ENCODE assay signal across 22 mouse cellular contexts in genomic region chr4:102459216-102459999, GRCm38 (mm10).
DNase-seq lines count a peak whose midpoint lies in the region; ATAC-seq lines count a peak whose summit lies in the region.
"Had no signal": no experiment of that assay in that cellular context is flagged by ENCODE, and none has a peak within 500 bp of the region (broad histone marks: within the 10 kb centered on the region; RNA-seq: fewer than 3 reads in every experiment).

No protein-coding gene starts in this region.

- peaks cover 3% of the 10 kb centered on the region; the same call in 1 of the 2 replicates for H3K4me1 ChIP-seq in lung, embryonic 16.5 days (replicated peaks; ENCODE audit: control insufficient read depth, insufficient read depth, low read length)
- H3K4me1 ChIP-seq in forebrain, embryonic 11.5 days (replicated peaks; ENCODE audit: control insufficient read depth, insufficient read depth, low read length), result no peaks in the 10 kb centered on the region
- H3K4me1 ChIP-seq: embryonic facial prominence, embryonic 12.5 days; forebrain, embryonic 12.5 days; heart, embryonic 15.5 days had no signal

- no peaks in the 10 kb centered on the region for H3K9me3 ChIP-seq in lung, embryonic 16.5 days (ENCODE audit: control insufficient read depth, low read length)
- no peaks in the 10 kb centered on the region for H3K9me3 ChIP-seq in forebrain, embryonic 11.5 days (ENCODE audit: control insufficient read depth, low read length)
- H3K9me3 ChIP-seq: embryonic facial prominence, embryonic 12.5 days; forebrain, embryonic 12.5 days; heart, embryonic 15.5 days had no signal

- no peak overlapping the region for H3K4me3 ChIP-seq in lung, embryonic 16.5 days (ENCODE audit: low read length)
- no peak overlapping the region for H3K4me3 ChIP-seq in forebrain, embryonic 11.5 days (ENCODE audit: low read depth, low read length)
- H3K4me3 ChIP-seq: embryonic facial prominence, embryonic 12.5 days; forebrain, embryonic 12.5 days; heart, adult 2 months; heart, embryonic 15.5 days had no signal

- no peak overlapping the region for H3K9ac ChIP-seq in lung, embryonic 16.5 days (ENCODE audit: low read length)
- H3K9ac ChIP-seq in forebrain, embryonic 11.5 days (ENCODE audit: low read length), result no peak overlapping the region
- H3K9ac ChIP-seq: embryonic facial prominence, embryonic 12.5 days; forebrain, embryonic 12.5 days; heart, embryonic 15.5 days had no signal

- WGBS in lung, embryonic 16.5 days, result 27% methylated on average over 5 of the region's 5 CpGs
- WGBS in forebrain, embryonic 11.5 days, result 75% methylated on average over 5 of the region's 5 CpGs

- no peak overlapping the region for H3K27ac ChIP-seq in lung, embryonic 16.5 days (ENCODE audit: low read length)
- no peak overlapping the region for H3K27ac ChIP-seq in forebrain, embryonic 11.5 days (ENCODE audit: low read depth, low read length)
- H3K27ac ChIP-seq: embryonic facial prominence, embryonic 12.5 days; forebrain, embryonic 12.5 days; heart, adult 2 months; heart, embryonic 15.5 days had no signal

- H3K36me3 ChIP-seq in lung, embryonic 16.5 days (ENCODE audit: control insufficient read depth, insufficient read depth, low read length), result no peaks in the 10 kb centered on the region
- no peaks in the 10 kb centered on the region for H3K36me3 ChIP-seq in forebrain, embryonic 11.5 days (ENCODE audit: control insufficient read depth, insufficient read depth, low read length)
- H3K36me3 ChIP-seq: embryonic facial prominence, embryonic 12.5 days; forebrain, embryonic 12.5 days; G1E; heart, embryonic 15.5 days had no signal

- no peaks in the 10 kb centered on the region for H3K27me3 ChIP-seq in lung, embryonic 16.5 days (ENCODE audit: control insufficient read depth, insufficient read depth, low read depth, low read length)
- H3K27me3 ChIP-seq in forebrain, embryonic 11.5 days (ENCODE audit: control insufficient read depth, insufficient read depth, low read length), result no peaks in the 10 kb centered on the region
- H3K27me3 ChIP-seq: embryonic facial prominence, embryonic 12.5 days; forebrain, embryonic 12.5 days; heart, embryonic 15.5 days had no signal

- peak; percentile 81 for ATAC-seq in lung, embryonic 16.5 days (ENCODE audit: low read depth)
- ATAC-seq in forebrain, embryonic 11.5 days (replicated peaks; ENCODE audit: low FRiP score), result no peak
- ATAC-seq: CD4-positive, CD25-positive, alpha-beta regulatory T cell, adult 4 months; forebrain, embryonic 16.5 days had no signal

- peak; percentile 22 for DNase-seq in adrenal gland, postnatal 10 days
- no peak for DNase-seq in adrenal gland, adult 2 months
- peak; percentile 24 for DNase-seq in kidney, postnatal 14 days
- DNase-seq in kidney, adult 18-20 months, result no peak
- peak; percentile 18 for DNase-seq in lung, postnatal 25 days (ENCODE audit: low spot score)
- DNase-seq in forebrain, embryonic 11.5 days (ENCODE audit: low spot score), result no peak
- no peak for DNase-seq in ovary, postnatal 36 days (ENCODE audit: low spot score)
- DNase-seq: adrenal gland, postnatal 14 days; B cell, adult 2 months; cerebellum, adult 11-12 months; cerebellum, adult 9-10 months; gastrocnemius, postnatal 14 days; heart, adult 2 months; heart, postnatal 14 days had no signal

- no peak overlapping the region for H3K4me2 ChIP-seq in lung, embryonic 16.5 days (ENCODE audit: low read depth, low read length)
- no peak overlapping the region for H3K4me2 ChIP-seq in forebrain, embryonic 11.5 days (ENCODE audit: low read depth, low read length, severe bottlenecking)
- H3K4me2 ChIP-seq: embryonic facial prominence, embryonic 12.5 days; forebrain, embryonic 12.5 days; heart, embryonic 11.5 days; heart, embryonic 15.5 days had no signal

Comparison
In these comparisons a context has a peak if more than half of its experiments do, and no peak if none do; other contexts are left out.
1. DNase-seq: peak in adrenal gland, postnatal 10 days (single experiment), kidney, postnatal 14 days (single experiment) and lung, postnatal 25 days (single experiment); none in adrenal gland, adult 2 months (single experiment), kidney, adult 18-20 months (single experiment), forebrain, embryonic 11.5 days (single experiment) and ovary, postnatal 36 days (single experiment).